Mouse (Mus musculus): ENCODE data around the gene Rabl3. TPM values are rescaled to one million over a fixed set of nuclear protein-coding genes. Genes with fewer than 3 reads are reported as not detected.

Rabl3 gene
- polyA plus RNA-seq, 1 experiment from 2014 or later, result 30.2 TPM

- Histone ChIP-seq H3K27me3 (no peaks in the 10 kb centered on the region), H3K27ac (no peak overlapping the region), H3K9ac (no peak overlapping the region), H3K4me1 (peaks cover 29% of the 10 kb centered on the region), H3K4me3 (no peak overlapping the region), H3K4me2 (replicated peaks) (no peak overlapping the region), H3K36me3 (no peaks in the 10 kb centered on the region), H3K9me3 (replicated peaks) (no peaks in the 10 kb centered on the region)
- no peak for ATAC-seq (ENCODE audit: low FRiP score)
- 83% methylated on average over 4 of the region's 4 CpGs for WGBS
Measured at GRCm38 (mm10) chr16:37580651-37581050, 41.0 kb downstream of the Rabl3 start.

DNA sequence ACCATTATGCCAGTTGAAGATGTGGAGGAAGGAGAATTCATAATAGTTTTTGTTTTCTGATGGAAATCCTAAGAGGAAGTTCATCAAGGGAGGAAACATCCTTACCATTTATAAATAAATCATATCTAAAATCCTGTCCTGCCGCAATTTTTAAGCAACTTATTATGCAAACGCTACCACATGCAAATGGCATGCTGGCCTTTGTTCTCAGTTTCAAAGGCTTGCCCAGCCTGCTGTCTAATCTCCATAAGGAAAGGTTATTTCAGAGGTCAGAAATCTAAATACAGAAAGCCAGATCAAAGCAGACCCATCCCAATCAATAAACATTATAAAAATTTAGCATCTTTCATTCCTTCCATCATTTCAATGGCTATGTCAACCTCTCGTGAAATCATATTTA lies 42.2 kb downstream of the Rabl3 start:
- Histone ChIP-seq H3K36me3 (no peaks in the 10 kb centered on the region), H3K9ac (no peak overlapping the region), H3K4me3 (no peak overlapping the region), H3K9me3 (replicated peaks) (no peaks in the 10 kb centered on the region), H3K4me2 (replicated peaks) (no peak overlapping the region), H3K27ac (peak overlapping the region; percentile 58; the same call in 1 of the 2 replicates), H3K4me1 (peaks cover 29% of the 10 kb centered on the region), H3K27me3 (no peaks in the 10 kb centered on the region)
- WGBS, result 43% methylated on average over 3 of the region's 3 CpGs
- ATAC-seq (ENCODE audit: low FRiP score), result no peak

DNA sequence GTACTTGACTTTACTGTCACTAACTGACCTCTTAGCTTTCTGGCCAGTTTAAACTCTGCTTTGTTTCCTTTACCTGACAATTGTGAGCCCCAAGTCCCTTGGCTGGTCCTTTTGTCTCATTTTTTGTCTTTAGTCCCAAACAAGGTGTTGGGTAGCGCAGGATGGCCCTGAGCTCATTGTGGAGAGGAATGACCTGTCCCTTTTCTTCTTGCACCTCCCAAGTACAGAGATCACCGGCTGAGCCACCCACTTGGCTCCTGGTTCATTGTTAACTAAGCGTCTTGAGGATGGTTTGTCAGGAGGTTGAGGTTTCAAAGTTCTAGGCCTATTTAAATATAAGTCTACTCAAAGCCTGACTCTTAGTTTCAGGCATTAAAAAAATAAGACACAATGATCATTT lies 43.6 kb downstream of the Rabl3 start:
- ATAC-seq (ENCODE audit: low FRiP score), result no peak
- Histone ChIP-seq H3K4me3 (no peak overlapping the region), H3K27ac (peak overlapping the region; percentile 90), H3K9ac (no peak overlapping the region), H3K27me3 (no peaks in the 10 kb centered on the region), H3K36me3 (no peaks in the 10 kb centered on the region), H3K4me1 (peaks cover 29% of the 10 kb centered on the region), H3K4me2 (replicated peaks) (no peak overlapping the region), H3K9me3 (replicated peaks) (no peaks in the 10 kb centered on the region)
- WGBS, result 72% methylated on average over 3 of the region's 3 CpGs

- Histone ChIP-seq H3K9ac (peak overlapping the region; percentile 46; the same call in 1 of the 2 replicates), H3K9me3 (replicated peaks) (no peaks in the 10 kb centered on the region), H3K4me3 (no peak overlapping the region; the same call in 1 of the 2 replicates)
Measured at GRCm38 (mm10) chr16:37583801-37584200, 44.1 kb downstream of the Rabl3 start.

GRCm38 (mm10) chr16:37584218-37585035 lies 44.7 kb downstream of the Rabl3 start:
- no peaks in the 10 kb centered on the region for H3K27me3 ChIP-seq
- ATAC-seq (ENCODE audit: low FRiP score), result peak; percentile 88
- WGBS, result 2% methylated on average over 25 of the region's 25 CpGs

More at GRCm38 (mm10) chr16:37583801-37584200, 44.1 kb downstream of the Rabl3 start:
- 34% methylated on average over 6 of the region's 6 CpGs for WGBS
- peak overlapping the region; percentile 90 for H3K27ac ChIP-seq
- no peaks in the 10 kb centered on the region for H3K36me3 ChIP-seq
- H3K27me3 ChIP-seq, result no peaks in the 10 kb centered on the region
- ATAC-seq (ENCODE audit: low FRiP score), result no peak
- peaks cover 29% of the 10 kb centered on the region for H3K4me1 ChIP-seq
- peak overlapping the region; percentile 43 for H3K4me2 ChIP-seq (replicated peaks)

GRCm38 (mm10) chr16:37585129-37585563 lies 45.5 kb downstream of the Rabl3 start:
- peak overlapping the region; percentile 43 for H3K4me2 ChIP-seq (replicated peaks)
- peak overlapping the region; percentile 90 for H3K27ac ChIP-seq
- H3K9ac ChIP-seq, result no peak overlapping the region
- no peak overlapping the region for H3K4me3 ChIP-seq
- H3K9me3 ChIP-seq (replicated peaks), result no peaks in the 10 kb centered on the region
- no peaks in the 10 kb centered on the region for H3K36me3 ChIP-seq
- H3K4me1 ChIP-seq, result peaks cover 29% of the 10 kb centered on the region
- ATAC-seq (ENCODE audit: low FRiP score), result no peak
- 44% methylated on average over 8 of the region's 8 CpGs for WGBS
- no peaks in the 10 kb centered on the region for H3K27me3 ChIP-seq

More at GRCm38 (mm10) chr16:37584218-37585035, 44.7 kb downstream of the Rabl3 start:
- Histone ChIP-seq H3K4me1 (peaks cover 29% of the 10 kb centered on the region), H3K27ac (peak overlapping the region; percentile 90), H3K9me3 (replicated peaks) (no peaks in the 10 kb centered on the region), H3K4me2 (replicated peaks) (peak overlapping the region; percentile 43), H3K9ac (peak overlapping the region; percentile 46), H3K4me3 (peak overlapping the region; percentile 15), H3K36me3 (no peaks in the 10 kb centered on the region)

GRCm38 (mm10) chr16:37590921-37591320 lies 51.2 kb downstream of the Rabl3 start:
- Histone ChIP-seq H3K27ac (no peak overlapping the region), H3K27me3 (no peaks in the 10 kb centered on the region), H3K4me3 (no peak overlapping the region), H3K9ac (no peak overlapping the region), H3K9me3 (replicated peaks) (no peaks in the 10 kb centered on the region), H3K36me3 (no peaks in the 10 kb centered on the region), H3K4me1 (no peaks in the 10 kb centered on the region), H3K4me2 (replicated peaks) (no peak overlapping the region)
- WGBS, result 91% methylated on average over 3 of the region's 3 CpGs
- no peak for ATAC-seq (ENCODE audit: low FRiP score)

GRCm38 (mm10) chr16:37591551-37591950 lies 51.9 kb downstream of the Rabl3 start:
- no peak for ATAC-seq (ENCODE audit: low FRiP score)

DNA sequence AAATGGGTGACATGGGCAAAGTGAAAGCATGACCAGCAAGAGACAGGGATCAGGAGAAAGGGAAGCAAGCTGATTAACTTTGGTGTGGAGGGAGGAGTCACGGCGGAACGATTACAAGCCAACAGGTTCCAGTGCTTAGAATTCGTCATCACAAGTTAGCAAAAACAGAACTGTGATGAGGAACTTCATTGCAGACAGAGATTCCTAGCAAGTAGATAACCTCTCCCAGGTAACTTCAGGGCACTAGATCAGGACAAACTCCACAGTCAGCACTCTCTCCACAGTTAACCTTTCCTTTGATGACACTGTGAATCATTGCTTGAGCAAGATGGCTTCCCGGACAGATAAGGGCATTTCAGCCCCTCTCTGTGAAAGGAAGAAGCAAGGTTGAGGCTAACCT lies 57.7 kb downstream of the Rabl3 start:
- no peak overlapping the region for H3K4me2 ChIP-seq (replicated peaks)
- no peak overlapping the region for H3K27ac ChIP-seq
- no peaks in the 10 kb centered on the region for H3K4me1 ChIP-seq
- 76% methylated on average over 5 of the region's 5 CpGs for WGBS
- no peak overlapping the region for H3K4me3 ChIP-seq
- H3K27me3 ChIP-seq, result no peaks in the 10 kb centered on the region
- no peaks in the 10 kb centered on the region for H3K9me3 ChIP-seq (replicated peaks)
- no peak overlapping the region for H3K9ac ChIP-seq
- no peaks in the 10 kb centered on the region for H3K36me3 ChIP-seq
- no peak for ATAC-seq (ENCODE audit: low FRiP score)

More at GRCm38 (mm10) chr16:37591551-37591950, 51.9 kb downstream of the Rabl3 start:
- H3K36me3 ChIP-seq, result no peaks in the 10 kb centered on the region
- H3K9ac ChIP-seq, result no peak overlapping the region
- no peak overlapping the region for H3K4me2 ChIP-seq (replicated peaks)
- 98% methylated on average over 8 of the region's 8 CpGs for WGBS
- no peaks in the 10 kb centered on the region for H3K9me3 ChIP-seq (replicated peaks)
- H3K4me3 ChIP-seq, result no peak overlapping the region
- no peaks in the 10 kb centered on the region for H3K4me1 ChIP-seq
- H3K27me3 ChIP-seq, result no peaks in the 10 kb centered on the region
- H3K27ac ChIP-seq, result no peak overlapping the region

DNA sequence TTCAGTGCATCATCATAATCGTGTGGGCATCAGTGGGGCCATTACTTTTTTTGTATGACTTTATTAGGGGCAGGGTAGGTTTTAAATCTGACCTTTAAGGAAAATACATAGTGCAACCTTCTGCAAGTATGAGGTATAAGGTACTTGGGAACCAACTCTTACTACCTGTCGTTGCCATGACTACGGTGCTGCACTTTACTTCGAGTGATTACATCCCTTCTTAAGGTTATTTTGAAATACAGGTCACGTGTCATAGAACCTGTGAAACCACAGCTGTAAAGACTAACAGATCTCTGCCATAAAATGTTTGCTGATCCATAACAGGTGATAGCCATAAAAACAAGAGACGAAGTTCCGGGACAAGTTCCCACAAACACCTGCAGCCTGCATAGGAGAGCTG lies 58.8 kb downstream of the Rabl3 start:
- H3K36me3 ChIP-seq, result no peaks in the 10 kb centered on the region
- WGBS, result 94% methylated on average over 7 of the region's 7 CpGs
- no peak overlapping the region for H3K9ac ChIP-seq
- no peaks in the 10 kb centered on the region for H3K4me1 ChIP-seq
- ATAC-seq (ENCODE audit: low FRiP score), result no peak
- no peaks in the 10 kb centered on the region for H3K27me3 ChIP-seq
- no peak overlapping the region for H3K4me3 ChIP-seq
- no peak overlapping the region for H3K4me2 ChIP-seq (replicated peaks)
- H3K9me3 ChIP-seq (replicated peaks), result no peaks in the 10 kb centered on the region
- no peak overlapping the region for H3K27ac ChIP-seq

GRCm38 (mm10) chr16:37599326-37599725 lies 59.6 kb downstream of the Rabl3 start:
- H3K9ac ChIP-seq, result no peak overlapping the region
- no peak overlapping the region for H3K27ac ChIP-seq
- no peak overlapping the region for H3K4me2 ChIP-seq (replicated peaks)
- H3K9me3 ChIP-seq (replicated peaks), result no peaks in the 10 kb centered on the region
- H3K27me3 ChIP-seq, result no peaks in the 10 kb centered on the region
- no peaks in the 10 kb centered on the region for H3K4me1 ChIP-seq
- H3K4me3 ChIP-seq, result no peak overlapping the region
- no peak for ATAC-seq (ENCODE audit: low FRiP score)
- WGBS, result 82% methylated on average over 3 of the region's 3 CpGs
- no peaks in the 10 kb centered on the region for H3K36me3 ChIP-seq

DNA sequence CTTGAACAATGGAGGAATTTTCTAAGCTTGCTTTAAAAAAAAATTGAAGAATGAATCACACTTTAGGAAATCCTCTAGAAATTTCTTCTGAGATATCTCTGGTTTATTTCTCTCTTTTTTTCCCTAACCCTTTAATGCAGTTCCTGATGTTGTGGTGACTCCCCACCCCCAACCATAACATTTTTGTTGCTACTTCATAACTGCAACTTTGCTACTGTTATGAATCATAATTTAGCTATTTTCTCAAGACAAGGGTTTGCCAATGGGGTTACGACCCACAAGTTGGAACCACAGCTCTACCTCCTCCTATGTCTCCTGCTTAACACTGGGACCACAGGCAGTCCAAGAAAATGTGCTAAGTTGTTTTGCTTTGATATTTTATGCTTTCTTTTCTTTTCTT lies 63.7 kb downstream of the Rabl3 start:
- Histone ChIP-seq H3K27me3 (no peaks in the 10 kb centered on the region), H3K27ac (no peak overlapping the region), H3K4me2 (replicated peaks) (no peak overlapping the region), H3K4me3 (no peak overlapping the region), H3K9me3 (replicated peaks) (no peaks in the 10 kb centered on the region), H3K36me3 (no peaks in the 10 kb centered on the region), H3K9ac (no peak overlapping the region), H3K4me1 (no peaks in the 10 kb centered on the region)
- ATAC-seq (ENCODE audit: low FRiP score), result no peak
- whole genome bisulfite sequencing, result 92% methylated on average over 1 of the region's 1 CpGs

GRCm38 (mm10) chr16:37604243-37604642 lies 64.6 kb downstream of the Rabl3 start:
- 90% methylated on average over 6 of the region's 6 CpGs for WGBS
- no peaks in the 10 kb centered on the region for H3K36me3 ChIP-seq
- 0 out of 2 replicates have a peak, but pooled peaks cover 5% of the 10 kb centered on the region for H3K4me1 ChIP-seq
- H3K9ac ChIP-seq, result no peak overlapping the region
- H3K4me3 ChIP-seq, result no peak overlapping the region
- H3K9me3 ChIP-seq (replicated peaks), result no peaks in the 10 kb centered on the region
- H3K4me2 ChIP-seq (replicated peaks), result no peak overlapping the region
- ATAC-seq (ENCODE audit: low FRiP score), result no peak
- no peaks in the 10 kb centered on the region for H3K27me3 ChIP-seq
- H3K27ac ChIP-seq, result no peak overlapping the region

All from hindbrain, embryonic 12.5 days (tissue).